Mouse (Mus musculus) testis, postnatal 10 days (tissue): Measurements from ENCODE around the gene Foxo4.

Experiments used
- DNase-seq: peaks from one replicate; pipeline ENCODE4 v3.0.0; 2021; ENCODE audit warnings: low spot score

Gene Foxo4

GRCm38 (mm10) chrX:101253952-101254729 is at the start of gene Foxo4:
Gene Foxo4 (plus strand): TSS chrX:101254528.
- peak; percentile 86 for DNase-seq

DNA sequence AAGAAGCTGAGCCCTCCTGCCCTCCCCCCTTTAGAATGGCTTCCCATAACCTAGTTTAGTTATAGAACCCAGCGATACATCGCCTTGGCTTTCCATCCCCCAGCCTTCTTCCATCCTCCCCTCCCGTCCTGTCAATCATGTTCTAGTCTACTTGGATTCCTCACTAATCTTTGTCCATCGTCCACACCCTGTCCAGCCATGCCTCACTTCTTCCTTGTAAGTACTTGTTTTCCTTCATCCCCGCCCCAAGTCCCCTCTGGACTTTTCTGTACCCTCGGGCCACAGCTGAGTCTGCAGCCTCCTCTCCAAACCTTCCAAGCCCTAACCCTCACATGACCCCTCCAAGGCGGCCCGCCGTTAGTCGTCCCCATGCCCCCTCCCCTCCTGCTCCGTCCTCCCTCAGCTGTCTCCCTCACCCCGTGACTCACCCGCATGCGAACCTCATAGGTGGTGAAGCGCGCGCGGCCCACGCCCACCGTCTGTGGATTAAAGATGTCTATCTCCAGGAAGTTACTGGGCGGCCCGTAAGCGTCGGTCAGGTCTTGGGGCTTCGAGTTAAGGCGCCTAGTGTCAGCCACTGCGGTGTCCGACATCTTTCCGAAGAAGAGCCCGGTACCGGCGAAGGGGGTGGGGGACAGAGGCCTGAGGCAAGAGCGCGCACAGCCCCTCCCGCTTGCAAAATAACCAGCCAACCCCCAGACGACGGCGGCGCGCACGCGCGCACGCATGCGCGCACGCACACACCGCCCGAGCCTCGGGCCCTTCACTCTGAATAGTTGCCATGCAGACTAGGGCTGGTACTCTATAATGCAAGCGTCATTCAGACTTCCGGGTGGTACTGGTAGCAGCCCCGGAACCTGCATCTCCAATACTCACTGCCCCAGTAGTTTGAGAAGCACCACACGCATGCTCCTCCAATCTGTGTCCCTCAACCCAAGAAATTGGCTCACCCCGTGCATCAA is 32.2 kb upstream of the Foxo4 start, which contains the start of gene Snx12:
TSS of gene Snx12 (minus strand) at position 730 of the 962 bp plus-strand sequence.
- DNase-seq = peak; percentile 85

DNA sequence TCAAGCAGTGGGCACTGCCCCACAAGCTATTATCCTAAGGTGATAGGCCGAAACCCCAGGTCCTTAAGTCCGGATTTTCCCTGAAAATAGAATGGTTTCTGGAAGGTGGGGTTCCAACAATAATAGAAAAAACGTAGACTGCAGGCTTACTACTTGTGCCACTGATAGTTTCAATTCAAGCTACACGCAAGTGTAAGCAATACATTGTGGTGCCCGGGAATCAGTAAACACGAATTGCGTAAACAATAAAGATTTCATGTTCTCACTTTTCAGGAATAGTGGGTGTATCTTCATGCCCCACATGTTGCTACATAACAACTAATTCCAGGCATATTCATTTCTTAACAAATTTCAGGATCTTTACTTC is 31.5 kb upstream of the Foxo4 start:
- DNase-seq = no peak

DNA sequence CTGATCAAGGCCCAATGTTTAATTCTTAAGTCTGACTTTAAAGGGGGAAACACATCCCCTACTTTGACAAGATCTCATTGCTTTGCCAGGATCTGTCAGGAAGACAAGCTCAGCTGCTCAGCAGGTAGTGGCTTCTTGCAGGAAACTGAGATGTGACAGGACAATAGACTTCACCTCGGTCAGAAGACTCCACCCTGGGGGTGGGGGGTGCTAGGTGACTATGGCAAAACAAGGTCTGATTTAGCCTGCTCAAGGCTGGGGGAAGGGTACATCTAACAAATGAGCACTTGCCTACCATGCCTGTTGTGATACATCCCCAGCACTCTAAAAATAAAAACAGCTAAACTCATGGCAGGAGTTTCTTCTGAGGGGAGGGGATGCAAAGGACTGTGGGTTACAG is 9.3 kb upstream of the Foxo4 start:
- DNase-seq = no peak

GRCm38 (mm10) chrX:101254740-101255139 is 412 bp downstream of the Foxo4 start:
- no peak for DNase-seq

DNA sequence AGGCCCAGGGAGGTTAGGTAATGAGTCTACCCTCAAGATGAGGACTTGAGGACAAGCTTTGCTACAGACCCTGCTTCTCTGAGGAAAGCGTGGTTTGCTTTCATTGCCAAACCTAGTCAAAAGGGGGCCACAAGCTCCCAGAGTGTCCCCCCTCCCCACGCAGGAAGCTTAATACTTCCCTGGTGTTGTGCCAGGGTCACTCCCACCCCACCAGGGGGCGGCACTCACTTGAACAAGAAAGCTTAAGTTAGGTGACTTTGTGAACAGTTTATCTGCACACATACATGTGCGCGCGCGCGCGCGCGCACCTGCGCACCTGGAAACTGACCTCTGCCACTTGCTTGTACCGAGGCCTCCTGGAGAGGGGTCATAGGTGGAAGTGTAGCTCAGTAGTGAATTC is 2.3 kb downstream of the Foxo4 start:
- peak; percentile 48 for DNase-seq

DNA sequence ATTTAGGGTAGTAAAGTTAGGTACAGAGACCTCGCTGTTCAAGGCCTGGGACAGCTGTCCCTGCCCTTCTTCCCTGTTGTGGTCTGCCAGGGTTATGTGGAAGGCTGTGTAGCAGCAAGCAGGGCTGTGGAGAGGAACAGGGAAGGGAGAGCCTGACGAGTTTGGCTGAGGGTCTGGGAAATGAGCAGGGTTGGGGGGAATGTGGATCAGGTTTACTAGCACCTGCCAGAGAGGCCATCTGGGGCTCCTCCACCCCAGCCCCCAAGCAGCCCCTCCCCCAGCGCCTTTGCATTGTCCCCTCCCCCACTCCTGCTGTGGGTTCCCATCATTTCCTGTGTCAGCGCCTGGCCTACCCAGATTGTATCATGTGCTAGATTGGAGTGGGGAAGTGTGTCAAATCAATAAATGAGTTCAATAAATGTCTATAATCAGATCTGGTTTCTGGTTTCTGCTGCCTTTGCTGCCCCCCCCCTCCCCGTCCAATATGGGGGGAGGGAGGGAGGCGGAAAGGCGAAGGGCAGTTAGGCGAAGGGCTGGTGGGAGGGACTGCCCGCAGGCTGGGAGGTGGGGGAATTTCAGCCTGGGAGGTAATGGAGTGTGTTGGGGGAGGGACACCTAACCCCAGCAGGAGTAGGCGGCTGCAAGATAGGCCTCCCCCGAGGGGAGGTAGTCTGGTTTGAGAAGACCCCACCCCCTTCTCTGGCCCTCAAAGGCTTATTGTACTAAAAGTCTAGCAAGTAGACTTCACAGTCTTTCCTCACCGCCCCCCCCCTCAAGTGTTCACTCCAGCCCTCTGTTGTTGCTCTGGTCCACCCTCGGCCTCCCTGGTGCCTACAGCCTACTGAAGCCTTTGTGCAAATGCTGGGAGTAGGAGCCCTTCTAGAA is 6.4 kb downstream of the Foxo4 start:
- peak; percentile 41 for DNase-seq

DNA sequence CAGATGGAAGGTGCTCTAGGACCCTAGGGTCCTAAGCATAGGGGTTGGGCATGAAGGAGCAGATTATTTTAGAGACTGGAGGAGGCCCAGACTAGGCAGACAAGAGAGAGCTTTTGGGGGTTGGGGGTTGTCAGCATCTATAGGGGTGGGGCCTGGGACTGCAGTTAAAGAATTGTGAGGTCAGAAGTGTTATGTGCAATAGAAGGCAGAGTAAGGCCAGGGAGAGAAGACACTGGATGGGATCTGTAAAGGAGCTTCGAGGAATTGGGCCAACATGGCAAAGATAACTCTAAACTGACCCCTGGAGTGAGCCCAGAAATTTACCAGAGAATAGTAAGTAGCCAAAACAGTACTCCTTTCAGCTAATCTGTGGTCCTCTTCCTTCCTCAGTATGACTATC is 9.6 kb downstream of the Foxo4 start, which contains the start of gene Gm614:
TSS of gene Gm614 (minus strand) at position 101 of the 400 bp plus-strand sequence.
- DNase-seq = no peak

DNA sequence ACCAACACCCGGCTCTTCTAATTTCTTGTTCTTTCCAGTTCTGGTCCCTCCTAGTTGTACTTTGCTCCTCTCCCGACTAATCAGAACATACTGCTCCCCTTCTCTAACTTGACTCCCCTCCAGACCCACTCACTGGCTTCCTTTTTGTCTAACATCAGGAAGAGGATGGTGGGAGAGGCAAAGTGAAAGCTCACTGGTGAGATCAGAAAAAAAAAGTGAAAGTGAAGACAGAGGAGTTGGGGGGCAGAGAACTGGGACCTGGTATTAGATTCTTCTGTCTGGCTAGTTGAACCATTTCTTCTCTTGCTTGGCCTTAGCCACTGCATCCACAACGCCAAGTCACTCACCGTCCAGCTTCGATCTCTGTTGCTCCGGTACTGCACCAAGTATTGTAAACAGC is 12.3 kb downstream of the Foxo4 start:
- DNase-seq = no peak

GRCm38 (mm10) chrX:101268025-101268754 is 13.9 kb downstream of the Foxo4 start, which contains the start of gene Il2rg:
Gene Il2rg (minus strand): TSS chrX:101268255.
- DNase-seq = no peak

DNA sequence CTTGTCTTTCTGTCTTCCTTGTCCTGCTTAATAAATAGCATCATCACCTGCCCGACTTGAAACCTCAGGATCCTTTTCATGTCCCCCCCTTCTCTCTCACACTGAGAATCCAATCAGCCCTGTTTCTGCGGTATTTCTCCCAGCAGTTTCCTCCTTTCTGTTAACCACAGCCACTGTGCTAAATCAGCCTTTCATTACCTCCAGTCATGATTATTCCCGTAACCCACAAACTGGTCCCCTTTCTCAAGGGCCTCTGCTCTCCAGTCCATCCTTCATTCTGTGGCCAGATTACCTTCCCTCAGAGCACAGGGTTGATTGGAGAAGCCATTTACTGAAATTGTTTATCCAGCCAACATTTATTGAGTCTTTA is 14.4 kb downstream of the Foxo4 start, which contains the start of gene Gm20489:
TSS of gene Gm20489 (minus strand) at position 269 of the 370 bp plus-strand sequence.
- DNase-seq = no peak

DNA sequence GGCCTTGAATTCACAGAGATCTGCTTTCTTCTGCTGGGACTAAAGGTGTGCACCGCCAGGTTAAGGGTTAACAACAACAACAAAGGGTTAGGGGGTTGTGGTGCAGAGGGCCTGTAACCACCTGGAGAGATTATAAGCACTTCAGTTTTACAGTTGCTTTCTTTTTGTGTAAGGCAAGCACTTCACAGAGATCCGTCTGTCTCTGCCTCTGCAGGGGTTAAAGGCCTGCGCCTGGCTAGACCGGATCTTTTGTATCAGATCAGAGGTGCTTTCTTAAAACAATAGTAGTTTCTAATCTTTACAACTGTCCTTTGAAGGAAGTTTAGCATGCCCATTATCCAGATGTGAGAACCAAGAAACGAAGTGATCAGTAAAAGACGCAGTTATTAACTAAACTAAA is 19.1 kb downstream of the Foxo4 start:
- no peak for DNase-seq

GRCm38 (mm10) chrX:101273875-101274738 is 19.8 kb downstream of the Foxo4 start, which contains the start of gene Med12:
Gene Med12 (plus strand): TSS chrX:101274030.
- peak; percentile 92 for DNase-seq

GRCm38 (mm10) chrX:101282813-101283212 is 28.5 kb downstream of the Foxo4 start:
- DNase-seq = no peak

- DNase-seq = peak; percentile 71
Measured at GRCm38 (mm10) chrX:101285534-101285933, 31.2 kb downstream of the Foxo4 start.

- DNase-seq = no peak
Measured at GRCm38 (mm10) chrX:101285953-101286670, 31.8 kb downstream of the Foxo4 start.

DNA sequence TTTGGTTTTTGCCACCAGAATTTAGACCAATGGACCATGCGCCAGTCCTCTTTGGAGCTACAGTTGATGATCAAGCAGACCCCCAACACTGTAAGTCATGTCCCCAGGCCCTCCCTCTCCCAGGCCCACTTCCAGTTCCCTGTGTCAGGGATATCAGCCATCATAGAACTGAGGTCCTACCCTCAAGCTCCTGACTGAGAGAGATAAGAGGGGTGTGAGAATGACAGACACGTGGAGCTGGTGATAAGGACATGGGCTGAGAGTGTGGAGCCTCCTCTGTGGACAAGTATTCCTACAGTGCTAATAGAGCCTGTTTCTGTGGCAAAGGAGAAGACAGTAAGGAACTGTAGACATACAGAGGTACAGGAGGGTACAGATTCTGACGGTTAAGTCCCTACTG is 33.2 kb downstream of the Foxo4 start:
- no peak for DNase-seq

DNA sequence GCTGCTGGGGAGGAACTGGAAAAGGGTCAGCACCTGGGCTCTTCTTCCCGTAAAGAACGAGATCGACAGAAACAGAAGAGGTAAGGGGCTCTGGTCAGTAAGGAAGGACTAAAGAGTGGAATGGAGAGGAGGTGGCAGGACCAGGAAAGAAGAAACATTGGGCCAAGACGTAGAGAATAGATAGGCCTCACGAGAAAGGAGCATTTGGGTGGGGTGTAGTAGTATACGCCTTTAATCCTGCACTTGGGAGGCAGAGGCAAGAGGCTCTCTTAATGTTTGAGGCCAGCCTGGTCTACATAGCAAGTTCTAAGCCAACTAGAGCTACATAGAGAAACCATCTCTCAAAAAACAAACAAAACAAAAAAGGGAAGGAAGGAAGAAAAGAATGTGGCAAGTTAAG is 34.1 kb downstream of the Foxo4 start:
- no peak for DNase-seq

DNA sequence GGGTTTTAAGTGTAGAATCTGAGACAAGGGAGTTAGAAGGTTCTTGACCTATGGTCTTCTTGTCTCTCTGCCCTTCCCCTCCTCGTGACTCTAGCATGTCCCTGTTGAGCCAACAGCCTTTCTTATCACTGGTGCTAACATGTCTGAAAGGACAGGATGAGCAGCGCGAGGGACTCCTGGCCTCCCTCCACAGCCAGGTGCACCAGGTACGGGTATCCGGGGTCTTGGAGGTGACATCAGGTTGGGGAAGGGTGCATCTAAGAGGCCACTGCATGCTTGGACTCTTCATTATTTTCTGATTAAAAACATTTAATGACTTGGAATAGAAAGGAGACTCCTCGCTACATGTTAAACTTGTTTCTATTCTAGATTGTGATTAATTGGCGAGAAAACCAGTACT is 34.7 kb downstream of the Foxo4 start:
- no peak for DNase-seq
